In genomic region chr2:118028881-118029280, GRCm38 (mm10) we compare ENCODE assay signal across 14 mouse cellular contexts.
DNase-seq lines count a peak whose midpoint lies in the region; ATAC-seq lines count a peak whose summit lies in the region.
"Had no signal": no experiment of that assay in that cellular context is flagged by ENCODE, and none has a peak within 500 bp of the region (broad histone marks: within the 10 kb centered on the region; RNA-seq: fewer than 3 reads in every experiment).

No protein-coding gene starts in this region.

- H3K36me3 ChIP-seq in heart, embryonic 10.5 days: no peaks in the 10 kb centered on the region
- H3K36me3 ChIP-seq in midbrain, embryonic 11.5 days (ENCODE audit: control insufficient read depth, insufficient read depth, low read length): no peaks in the 10 kb centered on the region
- no peaks in the 10 kb centered on the region for H3K36me3 ChIP-seq in midbrain, embryonic 16.5 days (ENCODE audit: control insufficient read depth, insufficient read depth, low read length)
- no peaks in the 10 kb centered on the region for H3K36me3 ChIP-seq in stomach, embryonic 16.5 days (ENCODE audit: control insufficient read depth, insufficient read depth, low read length)
- H3K36me3 ChIP-seq: forebrain, embryonic 15.5 days; neural tube, embryonic 15.5 days had no signal

- peak; percentile 74 to 84 for DNase-seq in heart, adult 18-20 months
- DNase-seq in heart, embryonic 10.5 days (ENCODE audit: low spot score): no peak
- peak; percentile 67 for DNase-seq in midbrain, embryonic 11.5 days (ENCODE audit: low spot score, missing footprints)
- peak; percentile 33 to 35 for DNase-seq in heart, postnatal 10 days
- no peak for DNase-seq in cerebellum, adult 9-10 months
- DNase-seq in left cerebral cortex, postnatal 14 days (ENCODE audit: low spot score in 2 of 2): no peak
- DNase-seq: cerebellum, adult 18-20 months; left cerebral cortex, postnatal 4 days had no signal

- intact Hi-C loops in heart, postnatal 10 days (cut with DNase I): no loop called here
- intact Hi-C loops in left cerebral cortex, postnatal 14 days (cut with DNase I): no loop called here

- H3K9ac ChIP-seq in midbrain, embryonic 11.5 days (ENCODE audit: low read length): no peak overlapping the region
- no peak overlapping the region for H3K9ac ChIP-seq in midbrain, embryonic 16.5 days (ENCODE audit: low read depth, low read length)
- no peak overlapping the region for H3K9ac ChIP-seq in stomach, embryonic 16.5 days (ENCODE audit: low read length)
- H3K9ac ChIP-seq: forebrain, embryonic 15.5 days; neural tube, embryonic 15.5 days had no signal

- no peak for ATAC-seq in midbrain, embryonic 11.5 days (ENCODE audit: low FRiP score)
- no peak for ATAC-seq in midbrain, embryonic 16.5 days
- ATAC-seq in stomach, embryonic 16.5 days (ENCODE audit: insufficient read depth, low FRiP score): no peak
- ATAC-seq: CD4-positive, CD25-positive, alpha-beta regulatory T cell, adult 4 months; forebrain, embryonic 15.5 days; Patski had no signal

- no peak overlapping the region for H3K27ac ChIP-seq in heart, embryonic 10.5 days
- no peak overlapping the region for H3K27ac ChIP-seq in midbrain, embryonic 11.5 days (ENCODE audit: low read depth, low read length)
- no peak overlapping the region for H3K27ac ChIP-seq in midbrain, embryonic 16.5 days (ENCODE audit: low read length)
- peak overlapping the region; percentile 47; the same call in 1 of the 2 replicates for H3K27ac ChIP-seq in stomach, embryonic 16.5 days (ENCODE audit: low read length)
- H3K27ac ChIP-seq: forebrain, embryonic 15.5 days; neural tube, embryonic 15.5 days had no signal

- WGBS in heart, embryonic 10.5 days: 79% methylated on average over 1 of the region's 1 CpGs
- WGBS in midbrain, embryonic 11.5 days: 65% methylated on average over 1 of the region's 1 CpGs
- WGBS in midbrain, embryonic 16.5 days: 71% methylated on average over 1 of the region's 1 CpGs
- 50% methylated on average over 1 of the region's 1 CpGs for WGBS in stomach, embryonic 16.5 days

- H3K9me3 ChIP-seq in heart, embryonic 10.5 days: no peaks in the 10 kb centered on the region
- H3K9me3 ChIP-seq in midbrain, embryonic 11.5 days (ENCODE audit: control insufficient read depth, low read length): no peaks in the 10 kb centered on the region
- no peaks in the 10 kb centered on the region for H3K9me3 ChIP-seq in midbrain, embryonic 16.5 days (replicated peaks; ENCODE audit: control insufficient read depth, low read length, poor library complexity, severe bottlenecking)
- no peaks in the 10 kb centered on the region for H3K9me3 ChIP-seq in stomach, embryonic 16.5 days (replicated peaks; ENCODE audit: control insufficient read depth, low read length)
- H3K9me3 ChIP-seq: forebrain, embryonic 15.5 days; neural tube, embryonic 15.5 days had no signal

- no peak overlapping the region for H3K4me2 ChIP-seq in midbrain, embryonic 11.5 days
- no peak overlapping the region for H3K4me2 ChIP-seq in midbrain, embryonic 16.5 days (ENCODE audit: low read length)
- no peak overlapping the region for H3K4me2 ChIP-seq in stomach, embryonic 16.5 days (ENCODE audit: low read depth, low read length)
- H3K4me2 ChIP-seq: forebrain, embryonic 15.5 days; neural tube, embryonic 15.5 days had no signal

- H3K27me3 ChIP-seq in heart, embryonic 10.5 days (ENCODE audit: insufficient read depth, poor library complexity, severe bottlenecking): no peaks in the 10 kb centered on the region
- H3K27me3 ChIP-seq in midbrain, embryonic 11.5 days (ENCODE audit: control insufficient read depth, insufficient read depth, low read length): no peaks in the 10 kb centered on the region
- H3K27me3 ChIP-seq in midbrain, embryonic 16.5 days (ENCODE audit: control insufficient read depth, insufficient read depth, low read depth, low read length): no peaks in the 10 kb centered on the region
- H3K27me3 ChIP-seq in stomach, embryonic 16.5 days (ENCODE audit: control insufficient read depth, insufficient read depth, low read length): no peaks in the 10 kb centered on the region
- H3K27me3 ChIP-seq: forebrain, embryonic 15.5 days; neural tube, embryonic 15.5 days; Patski had no signal

- no peaks in the 10 kb centered on the region for H3K4me1 ChIP-seq in heart, embryonic 10.5 days
- no peaks in the 10 kb centered on the region for H3K4me1 ChIP-seq in midbrain, embryonic 11.5 days (ENCODE audit: control insufficient read depth, insufficient read depth, low read length)
- H3K4me1 ChIP-seq in midbrain, embryonic 16.5 days (ENCODE audit: control insufficient read depth, insufficient read depth, low read length): no peaks in the 10 kb centered on the region
- peaks cover 2% of the 10 kb centered on the region; the same call in 1 of the 2 replicates for H3K4me1 ChIP-seq in stomach, embryonic 16.5 days (ENCODE audit: control insufficient read depth, insufficient read depth, low read length)
- H3K4me1 ChIP-seq: forebrain, embryonic 15.5 days; neural tube, embryonic 15.5 days had no signal

- no peak overlapping the region for H3K4me3 ChIP-seq in heart, embryonic 10.5 days
- no peak overlapping the region for H3K4me3 ChIP-seq in midbrain, embryonic 11.5 days (ENCODE audit: low read depth, low read length)
- H3K4me3 ChIP-seq in midbrain, embryonic 16.5 days (ENCODE audit: low read depth, low read length): no peak overlapping the region
- no peak overlapping the region for H3K4me3 ChIP-seq in stomach, embryonic 16.5 days (replicated peaks; ENCODE audit: low read length)
- H3K4me3 ChIP-seq: forebrain, embryonic 15.5 days; neural tube, embryonic 15.5 days had no signal

Comparison
In these comparisons a context has a peak if more than half of its experiments do, and no peak if none do; other contexts are left out.
1. DNase-seq: peak in heart, adult 18-20 months (2 of 2), midbrain, embryonic 11.5 days (single experiment) and heart, postnatal 10 days (2 of 2); none in heart, embryonic 10.5 days (single experiment), cerebellum, adult 9-10 months (single experiment) and left cerebral cortex, postnatal 14 days (0 of 2).